Mouse (Mus musculus) ES-E14 (cell line): ENCODE data around the gene Capn10.

ENCODE experiments used
- CHD2 ChIP-seq: IDR thresholded peaks from 2 replicates; pipeline ENCODE4 v1.6.1; 2014; ENCODE audit warnings: mild to moderate bottlenecking, low read depth, low read length, inconsistent platforms
- HCFC1 ChIP-seq: IDR thresholded peaks from 2 replicates; pipeline ENCODE4 v1.6.1; 2012; ENCODE audit warnings: low read length, inconsistent platforms, borderline replicate concordance; ENCODE audit not compliant: insufficient read depth
- ZC3H11A ChIP-seq: IDR thresholded peaks from 2 replicates; pipeline ENCODE4 v1.6.1; 2012; ENCODE audit warnings: low read depth, mild to moderate bottlenecking, inconsistent platforms, low read length, borderline replicate concordance
- ZNF384 ChIP-seq: IDR thresholded peaks from 2 replicates; pipeline ENCODE4 v1.6.1; 2012; ENCODE audit warnings: low read depth, low read length, inconsistent platforms

DNA sequence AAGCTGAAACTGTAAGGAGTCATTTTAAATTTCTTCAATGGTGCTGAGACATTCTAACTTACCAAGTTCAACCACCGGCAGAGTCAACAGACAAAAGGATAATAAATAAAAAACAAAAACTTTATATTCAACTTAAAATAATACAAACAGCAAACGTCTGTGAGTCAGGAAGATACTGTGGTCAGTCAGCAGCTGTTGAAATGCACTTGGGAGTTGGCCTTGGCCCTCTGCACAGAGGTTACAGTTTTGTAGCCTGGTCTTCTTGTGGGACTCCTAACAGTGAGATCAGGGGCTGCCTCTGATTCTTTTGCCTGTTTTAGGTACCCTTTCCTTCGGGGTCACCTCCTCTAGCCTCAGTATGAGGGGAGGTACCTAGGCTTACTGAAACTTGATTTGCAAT, 40.3 kb upstream of the Capn10 start:
- TF ChIP-seq ZC3H11A (no peak), HCFC1 (no peak), ZNF384 (no peak), CHD2 (no peak)
